Mouse (Mus musculus) stomach, postnatal 0 days (tissue): ENCODE measurements around the gene Cnksr3.

Experiments used
- CTCF ChIP-seq: IDR thresholded peaks from 2 replicates; pipeline ENCODE4 v1.5.1; 2016; ENCODE audit warnings: antibody characterized with exemption, low read depth, mild to moderate bottlenecking, moderate library complexity
- EP300 ChIP-seq: optimal IDR thresholded peaks from 2 replicates; pipeline ENCODE3; 2016; ENCODE audit warnings: antibody characterized with exemption

DNA sequence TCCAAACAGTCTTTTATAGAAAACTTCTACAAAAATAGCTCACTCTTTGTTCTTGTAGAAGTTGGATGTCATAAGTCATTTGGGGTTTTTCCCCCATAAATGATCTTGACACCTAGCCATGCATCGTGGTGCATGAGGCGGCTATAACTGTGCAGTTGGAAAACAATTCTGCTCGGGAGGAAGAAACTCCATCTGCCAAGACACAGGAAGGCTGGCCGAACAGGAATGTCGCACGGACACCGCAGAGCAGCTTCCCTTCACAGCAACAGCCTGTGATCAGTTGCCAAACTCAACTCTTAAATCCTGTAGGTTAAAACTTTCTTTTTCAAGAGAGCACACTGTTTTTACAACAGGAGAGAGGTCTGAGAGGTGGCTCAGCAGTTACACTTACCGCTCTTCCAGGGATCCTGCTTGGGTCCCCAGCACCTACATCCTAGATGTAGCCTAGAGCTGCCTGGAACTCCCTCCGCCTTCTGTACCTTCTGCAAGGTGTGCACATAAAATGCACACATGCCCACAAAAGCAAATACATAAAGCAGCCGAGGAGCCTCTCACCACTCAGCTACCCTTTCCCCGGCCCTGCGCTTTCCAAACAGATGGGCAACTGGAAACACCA is 29.4 kb downstream of the Cnksr3 start:
- TF ChIP-seq CTCF, result no peak
- no peak for TF ChIP-seq EP300
